Mouse (Mus musculus): ENCODE results near the gene B230118H07Rik.

DNA sequence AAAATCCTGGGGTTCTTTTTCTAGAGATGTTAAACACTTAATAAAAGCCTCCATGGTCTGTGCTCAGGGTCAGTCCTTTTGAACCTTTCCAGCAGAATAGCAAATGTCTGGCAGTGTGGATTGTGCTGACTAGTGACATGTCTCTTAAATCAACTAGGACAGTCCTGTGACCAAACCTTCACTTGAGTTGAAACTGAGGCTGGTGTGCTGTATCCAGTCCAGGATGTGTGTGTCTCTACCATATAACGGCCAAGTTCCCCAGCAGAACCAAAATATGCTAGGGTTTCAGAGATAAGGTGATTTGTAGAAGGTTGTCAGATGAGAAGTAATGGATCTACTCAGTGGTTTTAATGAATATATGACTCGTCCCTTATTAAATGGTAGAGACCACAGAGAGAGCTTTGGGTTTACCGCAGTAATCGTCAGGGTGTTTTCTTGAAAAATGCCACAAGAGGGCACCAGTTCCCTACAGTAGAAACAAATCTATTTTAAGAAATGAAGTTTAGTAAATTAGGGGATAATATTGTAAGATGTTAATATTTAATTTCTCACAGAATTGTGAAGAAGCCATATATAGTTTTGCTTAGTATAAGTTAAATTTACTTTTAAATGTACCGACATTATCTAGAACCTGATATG lies 44.4 kb upstream of the B230118H07Rik start:
- TF ChIP-seq MAFK (IDR thresholded peaks at IDR 0.05; ENCODE audit: insufficient read depth, low read depth, low read length) (no peak), HCFC1 (IDR thresholded peaks at IDR 0.05; ENCODE audit: borderline replicate concordance, insufficient read depth, low read length) (no peak), CHD2 (IDR thresholded peaks at IDR 0.05; ENCODE audit: low read depth, low read length) (no peak)
